Mouse (Mus musculus): ENCODE results near the gene Gm42957.
A peak's percentile ranks its signal among the peaks of the same experiment; 100 is the strongest.
"Not testable (repeated sequence)": the region's sequence is repeated elsewhere in the genome, so short reads cannot be mapped to it uniquely, and the experiment has no call there.

Gm42957 gene

DNA sequence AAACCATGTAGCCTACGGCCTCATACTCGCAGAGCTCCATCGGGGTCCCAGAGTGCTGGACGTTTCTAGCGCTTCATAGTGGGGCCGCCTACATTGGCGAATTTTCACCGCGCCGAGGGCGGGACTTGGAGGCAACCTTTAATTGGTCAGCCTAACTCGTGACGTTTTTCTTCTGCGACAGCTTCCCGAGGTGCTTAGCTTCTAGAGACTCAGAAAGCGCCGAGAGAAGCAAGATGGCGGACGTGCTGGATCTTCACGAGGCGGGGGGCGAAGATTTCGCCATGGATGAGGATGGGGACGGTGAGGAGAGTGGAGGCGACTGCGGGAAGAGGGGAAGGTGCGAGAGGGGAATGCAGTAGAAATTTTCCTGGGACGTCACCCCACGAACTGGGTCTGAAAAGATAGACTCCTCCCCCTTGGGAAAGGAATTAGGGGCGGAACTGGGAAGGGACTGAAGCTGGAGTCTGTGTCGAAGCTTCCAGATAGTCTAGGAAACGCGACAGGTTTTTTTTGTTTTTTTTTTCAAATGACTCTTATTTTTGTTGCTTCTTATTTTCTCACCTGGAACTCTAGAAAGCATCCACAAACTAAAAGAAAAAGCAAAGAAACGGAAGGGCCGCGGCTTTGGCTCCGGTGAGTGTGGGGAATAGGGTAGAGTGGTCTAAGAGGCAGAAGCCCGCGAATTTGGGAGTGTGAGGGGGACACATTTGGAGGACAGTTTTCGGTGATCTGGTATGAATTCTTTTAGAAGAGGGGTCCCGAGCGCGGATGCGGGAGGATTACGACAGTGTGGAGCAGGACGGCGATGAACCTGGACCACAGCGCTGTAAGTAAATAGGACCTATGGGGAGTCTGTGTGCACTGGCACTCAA lies 5.3 kb upstream of the Gm42957 start, which contains the start of gene Rbm8a:
Gene Rbm8a, plus strand, starts transcription at position 205 of the 872 bp plus-strand sequence.
- DNase-seq: peak; percentile 97

DNA sequence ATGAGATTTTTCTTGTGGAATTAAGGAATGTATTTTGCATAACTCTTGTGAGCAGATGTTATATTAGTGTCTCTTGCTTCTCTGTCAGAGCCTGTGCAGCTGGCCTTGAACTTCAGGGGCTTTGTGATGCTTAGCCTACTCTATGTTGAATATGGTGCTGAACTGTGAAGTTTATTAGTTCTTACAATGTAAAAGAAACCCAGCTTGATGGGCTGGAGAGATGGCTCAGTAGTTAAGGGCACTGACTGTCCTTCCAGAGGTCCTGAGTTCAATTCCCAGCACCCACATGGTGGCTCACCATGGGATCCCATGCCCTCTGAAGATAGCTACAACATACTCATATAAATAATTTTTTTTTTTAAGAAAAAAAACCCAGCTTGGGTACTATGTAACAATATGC lies 3.2 kb upstream of the Gm42957 start:
- DNase-seq: no peak

DNA sequence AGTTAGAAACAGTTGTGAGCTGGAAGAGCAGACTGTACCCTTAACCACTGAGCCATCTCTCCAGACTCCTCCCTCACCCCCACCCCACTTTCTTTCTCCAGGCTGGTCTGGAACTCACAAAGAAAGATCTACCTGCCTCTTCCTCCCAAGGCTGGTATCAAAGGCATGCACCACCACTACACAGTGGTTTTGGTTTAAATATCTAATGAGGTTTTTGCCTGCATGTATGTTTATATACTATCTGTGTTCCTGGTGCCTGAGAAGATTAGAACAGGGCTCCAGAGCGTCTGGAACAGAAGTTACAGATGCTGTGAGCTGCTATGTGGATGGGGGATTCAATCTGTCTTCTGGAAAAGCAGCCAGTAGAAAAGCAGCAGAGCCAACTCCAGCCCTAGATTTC lies 1.3 kb upstream of the Gm42957 start:
- DNase-seq: no peak

DNA sequence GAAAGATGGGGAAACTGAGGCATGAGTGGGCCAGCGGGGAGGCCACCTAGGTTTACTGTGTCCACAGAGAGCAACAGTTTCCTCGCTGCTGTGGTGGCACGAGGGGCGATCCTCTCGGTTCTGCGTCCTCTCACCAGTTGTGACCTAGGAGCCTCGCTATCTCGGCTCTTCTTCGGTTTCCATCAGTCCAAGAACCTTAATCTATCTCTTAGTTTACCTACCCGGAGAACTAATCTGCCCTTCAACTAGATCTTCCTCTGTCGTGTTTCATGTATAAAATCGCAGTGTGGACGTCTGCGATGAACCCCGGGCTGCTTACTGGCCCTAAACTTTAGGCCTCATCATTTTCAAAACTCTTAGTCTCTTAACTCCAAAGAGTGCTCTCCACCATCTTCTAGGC lies 632 bp downstream of the Gm42957 start:
- no peak for DNase-seq

DNA sequence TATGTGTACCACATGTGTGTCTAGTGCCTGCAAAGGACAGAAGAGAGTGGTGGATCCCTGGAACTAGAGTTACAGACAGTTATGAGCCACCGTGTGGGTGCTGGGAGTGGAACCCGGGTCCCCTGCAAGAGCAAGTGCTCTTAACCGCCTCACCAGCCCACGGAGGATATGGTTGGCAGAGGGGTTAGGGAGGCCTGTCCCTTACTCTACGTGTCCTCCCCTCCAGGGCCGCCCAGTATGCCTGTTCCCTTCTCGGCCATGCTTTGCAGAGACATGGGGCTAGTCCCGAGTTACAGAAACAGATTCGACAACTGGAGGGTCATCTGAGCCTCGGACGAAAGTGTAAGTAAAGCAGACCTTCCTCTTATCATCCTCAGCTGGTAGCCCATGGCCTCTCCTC lies 1.2 kb downstream of the Gm42957 start:
- DNase-seq: no peak

DNA sequence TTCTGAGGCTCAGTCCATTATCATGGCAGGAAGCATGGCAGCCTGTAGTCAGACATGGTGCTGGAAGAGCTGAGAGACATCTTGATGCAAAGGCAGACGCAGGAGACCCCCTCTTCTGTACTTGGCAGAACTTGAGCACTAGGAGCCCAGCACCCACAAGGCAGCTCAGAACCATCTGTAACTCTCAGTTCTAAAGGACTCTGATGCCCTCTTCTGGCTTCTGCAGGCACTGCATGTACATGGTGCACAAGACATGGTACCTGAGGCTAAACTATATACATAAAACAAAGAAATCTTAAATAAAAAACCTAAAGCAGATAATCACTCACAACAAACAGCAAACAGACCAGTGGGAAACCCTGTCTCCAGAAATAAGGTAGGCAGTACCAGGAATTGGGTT lies 3.9 kb downstream of the Gm42957 start:
- peak; percentile 35 for DNase-seq

DNA sequence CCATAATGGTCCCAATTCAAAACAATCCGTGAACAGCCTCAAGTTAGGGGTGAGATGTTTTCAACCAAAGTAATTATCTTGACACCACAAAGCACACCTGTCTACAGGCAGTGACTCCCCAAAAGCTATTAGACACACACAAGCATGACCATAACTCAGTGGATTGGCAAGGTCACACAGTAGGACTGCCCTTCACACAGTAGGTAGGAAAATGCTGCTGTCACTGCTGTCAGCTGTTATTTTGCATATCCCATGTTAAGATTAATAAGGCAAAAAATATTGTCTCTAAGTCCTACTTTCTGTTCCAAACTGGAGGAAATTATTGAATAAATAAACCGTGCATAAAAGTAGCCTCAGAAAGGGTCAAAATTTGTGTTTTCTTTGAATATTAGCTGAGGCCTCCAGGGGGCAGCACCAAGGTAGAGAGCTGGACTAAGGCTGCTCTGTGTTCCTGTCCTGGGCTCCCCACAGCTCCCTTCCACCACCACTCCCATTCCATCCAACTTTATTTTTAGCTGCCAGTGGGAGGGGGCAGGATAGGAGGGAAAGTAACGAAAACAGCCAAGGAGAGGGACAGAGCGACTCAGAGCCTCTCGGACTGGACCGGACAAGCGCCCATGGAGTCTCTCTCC lies 9.9 kb downstream of the Gm42957 start, which contains the start of gene Itga10:
Gene Itga10, plus strand, starts transcription at position 567 of the 632 bp plus-strand sequence.
- DNase-seq: no peak

DNA sequence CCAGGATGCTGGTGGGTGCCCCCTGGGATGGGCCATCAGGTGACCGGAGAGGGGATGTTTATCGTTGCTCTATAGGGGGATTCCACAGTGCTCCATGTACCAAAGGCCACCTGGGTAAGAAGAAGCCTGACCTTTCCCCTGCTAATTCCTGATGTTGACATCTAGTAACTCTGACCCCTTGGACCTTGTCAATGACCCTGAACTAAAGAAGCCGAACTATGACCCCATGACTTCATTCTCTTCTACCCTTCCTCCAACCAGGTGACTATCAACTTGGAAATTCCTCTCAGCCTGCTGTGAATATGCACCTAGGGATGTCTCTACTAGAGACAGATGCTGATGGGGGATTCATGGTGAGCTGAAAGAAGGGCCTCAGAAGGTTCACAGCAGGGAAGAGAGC lies 12.1 kb downstream of the Gm42957 start:
- no peak for DNase-seq

DNA sequence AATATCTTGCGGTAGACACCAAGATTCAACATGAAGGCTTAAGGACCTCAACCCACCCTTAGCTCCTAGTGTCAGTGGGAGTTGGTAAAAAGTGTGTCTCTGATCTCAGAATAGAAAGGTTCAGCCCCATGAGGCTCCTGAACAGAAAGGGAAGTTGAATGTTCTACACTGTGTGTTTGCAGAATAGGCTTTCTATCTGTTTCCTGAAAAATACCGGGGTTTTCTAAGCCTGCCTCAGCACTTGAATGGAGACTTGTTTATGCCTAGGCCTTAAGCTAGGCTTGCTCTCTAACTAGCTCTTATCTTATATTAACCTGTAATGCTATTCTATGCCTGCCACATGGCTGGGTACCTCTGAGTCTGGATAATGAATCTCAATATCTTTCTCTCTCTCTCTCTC lies 25.6 kb downstream of the Gm42957 start:
- DNase-seq: no peak

DNA sequence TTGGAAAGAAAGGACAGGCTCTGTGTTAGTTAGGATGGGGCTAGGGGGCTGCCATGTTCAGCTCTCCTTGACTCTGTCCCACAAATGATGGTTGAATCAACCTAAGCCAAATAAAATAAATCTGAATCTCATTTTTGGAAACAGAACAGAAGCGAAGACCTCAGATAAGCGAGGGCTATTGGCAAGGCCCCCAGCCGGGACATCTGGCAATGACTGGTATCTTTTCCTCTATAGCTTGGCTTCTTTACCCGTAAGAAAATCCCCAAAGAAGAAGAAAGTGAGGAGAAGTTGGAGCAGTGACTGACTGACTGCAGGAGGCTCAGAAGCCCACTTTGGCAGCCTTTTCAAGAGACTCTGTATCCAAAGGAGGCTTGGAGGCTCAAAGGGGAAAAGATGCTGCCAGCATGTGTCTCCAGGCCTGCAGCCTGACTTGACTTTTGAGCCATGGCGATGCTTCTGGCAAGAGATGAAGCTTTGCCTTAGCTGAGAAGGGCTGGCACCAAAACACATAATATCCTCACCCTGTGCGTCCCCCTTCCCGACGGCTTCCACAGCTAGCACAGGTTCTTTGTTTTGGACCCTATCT lies 27.6 kb downstream of the Gm42957 start:
- no peak for DNase-seq

DNA sequence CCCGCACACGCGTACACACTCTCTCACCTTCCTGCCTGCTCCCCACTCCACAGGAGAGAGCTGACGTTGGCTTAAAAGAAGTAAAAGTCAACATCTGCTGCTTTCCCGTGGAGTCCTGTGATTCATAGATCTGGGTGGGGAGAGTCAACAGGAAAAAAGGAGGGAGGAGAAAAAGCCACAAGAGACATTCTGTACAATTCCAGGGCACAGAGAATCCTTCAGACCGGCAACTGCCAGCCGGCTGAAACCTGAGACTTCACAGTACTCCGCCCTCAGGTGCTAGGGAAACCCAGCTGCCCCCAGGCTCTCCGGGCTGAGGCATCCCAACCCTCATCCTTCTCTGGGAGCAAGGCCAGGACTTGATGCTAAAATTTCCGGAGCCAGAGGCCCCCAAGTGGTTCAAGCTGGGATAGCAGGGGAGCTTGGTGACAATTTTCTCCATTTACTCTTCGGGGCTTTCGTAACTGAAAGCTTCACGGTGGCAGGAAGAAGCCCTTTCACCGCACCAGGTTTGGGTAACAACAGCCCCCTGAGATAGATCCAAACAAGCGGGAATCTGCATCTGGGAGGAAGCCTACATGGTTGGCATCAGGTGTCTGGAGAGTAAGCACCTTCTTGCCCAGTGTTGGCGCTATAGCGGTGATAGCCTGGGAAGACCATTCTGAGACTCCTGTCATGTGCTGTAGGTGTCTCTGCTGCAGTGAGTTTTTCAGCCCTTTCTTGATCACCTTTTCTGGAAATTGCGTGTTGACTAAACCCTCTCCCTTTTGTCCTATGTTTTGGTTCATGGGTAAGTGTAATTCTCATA lies 28.4 kb downstream of the Gm42957 start:
- DNase-seq: peak; percentile 72

DNA sequence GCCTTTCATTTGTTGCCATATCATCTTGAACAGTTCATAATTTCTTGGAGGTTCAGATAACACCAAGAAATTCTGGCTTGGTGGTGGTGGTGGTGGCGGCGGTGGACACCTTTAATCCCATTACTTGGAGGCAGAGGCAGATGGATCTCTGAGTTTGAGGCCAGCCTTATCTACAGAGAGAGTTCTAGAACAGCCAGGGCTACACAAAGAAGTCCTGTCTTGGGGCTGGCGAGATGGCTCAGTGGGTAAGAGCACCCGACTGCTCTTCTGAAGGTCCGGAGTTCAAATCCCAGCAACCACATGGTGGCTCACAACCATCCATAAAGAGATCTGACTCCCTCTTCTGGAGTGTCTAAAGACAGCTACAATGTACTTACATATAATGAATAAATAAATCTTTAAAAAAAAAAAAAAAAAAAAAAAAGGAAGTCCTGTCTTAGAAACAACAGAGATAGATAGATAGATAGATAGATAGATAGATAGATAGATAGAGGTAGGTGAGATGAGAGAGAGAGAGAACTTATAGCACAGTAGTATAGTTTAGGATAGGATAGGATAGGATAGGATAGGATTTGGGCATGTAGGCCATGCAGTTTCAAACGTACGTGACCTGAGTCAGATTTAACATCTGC lies 30.6 kb downstream of the Gm42957 start:
- DNase-seq: not testable (repeated sequence)

DNA sequence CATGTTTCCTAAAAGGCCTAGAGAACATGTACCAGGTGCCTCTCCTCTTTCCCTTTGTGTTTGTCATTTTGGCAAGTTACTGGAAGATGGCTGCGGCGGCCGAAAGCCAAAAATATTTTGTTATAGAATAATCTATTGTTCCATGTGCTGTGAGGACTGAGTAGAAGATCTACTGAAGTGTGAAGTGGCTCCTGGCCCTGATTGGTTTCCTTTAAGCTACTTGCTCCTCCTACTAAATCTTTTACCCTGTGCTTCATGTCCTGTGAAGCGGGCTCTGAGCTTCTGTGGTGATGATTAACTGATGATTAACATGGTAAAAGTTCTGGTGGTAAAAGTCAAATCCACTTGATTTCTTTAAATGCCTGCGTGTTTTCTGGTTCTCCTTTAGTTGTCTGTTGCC lies 31.6 kb downstream of the Gm42957 start:
- DNase-seq: no peak

DNA sequence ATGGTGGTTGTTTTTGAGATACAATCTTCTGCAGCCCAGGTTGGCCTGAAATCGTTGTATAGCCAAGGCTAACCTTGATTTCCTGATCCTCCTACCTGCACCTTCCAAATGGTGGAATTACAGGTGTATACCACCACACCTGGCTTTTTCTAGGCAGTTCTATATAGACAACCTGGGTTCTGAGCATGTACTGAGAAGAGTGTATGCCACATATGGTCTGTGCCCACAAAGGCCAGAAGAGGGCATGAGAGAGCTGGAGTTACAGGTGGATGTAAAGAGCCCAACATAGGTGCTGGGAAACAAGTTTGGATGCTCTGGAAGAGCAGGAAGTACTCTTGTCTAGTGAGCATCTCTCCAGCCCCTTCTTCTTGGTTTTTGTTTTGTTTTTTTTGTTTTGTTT lies 32.0 kb downstream of the Gm42957 start:
- no peak for DNase-seq

DNA sequence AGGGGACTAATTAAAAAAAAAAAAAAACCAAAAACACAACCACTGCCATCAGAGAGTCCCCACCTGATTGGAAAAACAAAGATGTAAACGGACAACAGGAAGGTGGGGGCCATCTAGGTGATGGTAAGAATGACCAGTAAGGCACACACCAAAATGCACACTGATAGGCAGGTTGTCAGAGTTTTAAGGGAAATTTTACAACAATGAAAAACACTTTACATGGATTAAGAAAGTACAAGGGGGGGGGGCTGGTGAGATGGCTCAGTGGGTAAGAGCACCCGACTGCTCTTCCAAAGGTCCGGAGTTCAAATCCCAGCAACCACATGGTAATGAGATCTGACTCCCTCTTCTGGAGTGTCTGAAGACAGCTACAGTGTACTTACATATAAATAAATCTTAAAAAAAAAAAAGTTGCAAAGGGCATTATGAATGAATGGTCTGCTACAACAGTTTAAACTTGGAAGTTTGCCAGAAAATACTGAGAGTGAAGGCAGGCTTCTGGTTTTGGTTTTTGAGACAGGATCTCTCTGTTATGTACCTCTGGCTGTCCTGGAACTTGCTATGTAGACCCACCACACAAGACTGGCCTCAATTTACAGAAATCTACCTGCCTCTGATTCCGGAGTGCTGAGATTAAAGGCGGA lies 33.3 kb downstream of the Gm42957 start:
- DNase-seq: no peak

DNA sequence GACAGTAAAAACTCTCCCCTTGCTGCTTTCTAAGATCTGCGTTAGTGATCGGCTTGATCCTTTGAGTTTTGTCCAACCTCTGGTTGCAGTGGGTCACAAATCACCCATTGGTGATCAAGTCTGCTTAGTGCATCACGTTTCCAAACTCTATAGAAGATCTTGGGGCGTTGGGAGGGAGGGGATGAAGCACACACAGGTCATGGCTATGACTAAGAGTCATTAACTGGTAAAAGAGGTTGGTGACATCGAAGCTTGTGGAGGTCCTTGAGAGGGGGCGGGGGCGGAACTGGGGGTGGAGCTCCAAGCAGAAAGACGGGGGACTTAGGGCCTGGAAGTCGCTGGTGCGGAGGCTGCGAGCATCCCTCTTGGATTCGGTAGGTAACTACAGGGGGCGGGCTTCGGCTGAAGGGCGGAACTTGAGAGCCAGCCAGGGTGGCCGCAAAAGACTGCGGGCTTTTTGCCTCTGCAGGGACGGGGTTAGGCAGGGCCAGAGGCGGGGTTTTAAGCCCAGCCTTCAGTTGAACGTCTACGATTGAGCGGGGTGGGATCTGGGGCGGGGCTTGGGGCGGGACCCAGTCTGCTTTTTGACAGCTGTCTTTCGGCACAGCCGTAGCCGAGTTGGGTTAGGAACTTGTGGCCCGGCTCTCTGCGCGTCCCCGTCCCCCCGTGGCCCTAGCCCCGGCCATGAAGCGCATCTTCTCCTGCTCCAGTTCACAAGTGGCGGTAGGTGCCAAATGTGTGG lies 34.6 kb downstream of the Gm42957 start, which contains the start of gene Ankrd35:
Gene Ankrd35, plus strand, starts transcription at position 405 of the 742 bp plus-strand sequence.
- peak; percentile 63 for DNase-seq

DNA sequence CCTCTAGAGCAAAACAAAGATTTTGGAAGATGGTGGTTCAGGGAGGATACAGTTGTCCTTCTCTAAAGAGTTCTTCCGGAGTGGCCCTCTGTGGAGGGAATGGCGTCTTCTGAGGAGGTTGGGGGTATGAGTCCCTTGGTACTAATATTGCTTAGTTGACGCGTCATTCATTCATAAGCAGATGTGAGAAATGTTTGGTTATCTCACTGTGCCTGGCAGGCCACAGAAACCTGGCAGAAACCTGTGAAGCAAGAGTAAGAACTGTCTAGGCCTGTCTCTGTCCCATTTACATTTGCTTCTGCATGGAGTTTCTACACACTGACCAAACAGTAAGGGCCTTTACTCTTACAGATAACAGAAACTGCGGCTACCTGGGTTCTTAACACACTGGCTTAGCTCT lies 36.2 kb downstream of the Gm42957 start:
- no peak for DNase-seq

DNA sequence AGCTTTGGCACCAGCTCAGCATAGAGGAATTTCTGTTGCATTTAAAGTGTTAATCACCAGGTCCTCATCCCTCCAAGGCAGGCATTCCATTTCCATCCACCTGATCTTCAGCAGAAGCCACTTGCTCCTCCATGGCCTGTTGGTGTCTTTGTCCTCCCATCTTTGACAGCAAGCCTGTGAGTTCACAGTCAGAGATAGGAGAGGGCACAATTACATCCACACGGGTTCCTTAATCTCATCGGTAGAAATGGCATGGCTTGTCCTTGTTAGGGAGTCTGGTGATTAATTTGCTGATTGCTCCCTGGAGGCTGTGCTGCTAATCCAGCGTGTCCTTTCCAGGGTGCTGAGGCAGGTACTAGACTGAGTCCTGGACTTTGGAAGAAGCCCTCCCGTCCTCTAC lies 38.2 kb downstream of the Gm42957 start:
- no peak for DNase-seq

DNA sequence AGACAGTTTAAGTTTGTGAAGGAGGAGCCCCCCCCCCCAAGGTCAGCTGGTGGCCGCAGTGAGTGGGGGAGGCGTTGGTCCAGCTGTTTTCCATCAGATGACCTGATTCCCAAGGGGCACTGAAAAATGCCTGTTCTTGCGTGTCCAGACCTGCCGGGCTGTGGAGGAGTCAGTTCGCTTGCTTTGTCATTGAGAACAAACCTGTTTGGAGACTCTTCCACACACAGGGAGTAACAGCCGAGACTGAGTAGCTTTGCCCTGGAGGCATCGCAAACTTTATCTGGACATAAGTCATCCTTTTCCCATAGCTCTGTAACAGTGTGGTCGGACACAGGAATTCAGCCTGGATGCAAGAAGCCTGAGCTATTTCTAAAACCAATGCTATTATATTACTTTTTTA lies 39.2 kb downstream of the Gm42957 start:
- no peak for DNase-seq

DNA sequence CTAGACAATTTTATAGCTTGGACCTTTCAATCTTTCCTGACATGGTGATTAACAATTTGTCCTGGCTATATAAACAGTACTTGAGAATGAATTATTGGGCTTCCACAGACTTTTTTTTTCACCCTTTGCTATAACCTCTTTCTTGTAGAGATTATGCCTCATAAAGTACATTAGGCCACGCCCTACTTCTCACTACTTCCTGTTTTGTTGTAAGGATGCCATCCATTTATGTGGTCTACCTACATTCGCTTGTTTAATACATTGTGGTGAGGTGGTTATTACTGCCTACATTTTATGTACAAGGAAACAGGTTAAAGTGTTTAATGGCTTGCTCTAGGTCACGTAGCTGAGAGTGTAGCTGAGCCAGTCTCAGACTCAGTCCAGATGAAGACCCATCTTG lies 39.9 kb downstream of the Gm42957 start:
- no peak for DNase-seq

DNA sequence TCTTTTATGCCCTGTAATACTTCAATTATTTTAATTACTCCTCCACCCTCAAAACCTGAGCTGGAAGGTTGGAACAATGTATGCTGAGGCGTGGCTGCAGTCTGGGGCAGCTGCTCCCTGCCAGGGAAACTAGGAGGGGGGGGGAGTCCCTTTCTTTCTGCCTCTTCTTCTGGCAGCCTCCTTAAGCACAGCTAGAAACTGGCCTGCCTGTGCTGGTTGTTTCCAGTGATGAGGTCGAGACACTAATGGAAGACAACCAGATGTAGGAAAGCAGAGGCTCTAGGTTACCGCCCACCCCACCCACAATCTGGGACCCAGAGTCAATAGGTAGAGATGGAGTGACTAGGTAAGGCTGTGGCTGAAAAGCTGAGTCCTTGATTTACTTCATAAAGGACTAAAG lies 40.4 kb downstream of the Gm42957 start:
- DNase-seq: no peak

Data from layer of hippocampus, adult 9-11 months (tissue).